Mouse (Mus musculus) kidney, adult 2 months (tissue): ENCODE measurements around the gene Nos1.

Experiments used
- CTCF ChIP-seq: fragments of 200-500 bp; conservative IDR thresholded peaks from 2 replicates; pipeline ENCODE4 v1.5.1; 2011; ENCODE audit warnings: low read depth, mild to moderate bottlenecking, control low read depth, low read length, moderate library complexity, mixed read lengths; ENCODE audit not compliant: insufficient read depth, insufficient read length
- POLR2A ChIP-seq: fragments of 200-500 bp; IDR thresholded peaks from one replicate; pipeline ENCODE4 v1.6.1; 2011; ENCODE audit warnings: low read depth, low read length, control low read depth

DNA sequence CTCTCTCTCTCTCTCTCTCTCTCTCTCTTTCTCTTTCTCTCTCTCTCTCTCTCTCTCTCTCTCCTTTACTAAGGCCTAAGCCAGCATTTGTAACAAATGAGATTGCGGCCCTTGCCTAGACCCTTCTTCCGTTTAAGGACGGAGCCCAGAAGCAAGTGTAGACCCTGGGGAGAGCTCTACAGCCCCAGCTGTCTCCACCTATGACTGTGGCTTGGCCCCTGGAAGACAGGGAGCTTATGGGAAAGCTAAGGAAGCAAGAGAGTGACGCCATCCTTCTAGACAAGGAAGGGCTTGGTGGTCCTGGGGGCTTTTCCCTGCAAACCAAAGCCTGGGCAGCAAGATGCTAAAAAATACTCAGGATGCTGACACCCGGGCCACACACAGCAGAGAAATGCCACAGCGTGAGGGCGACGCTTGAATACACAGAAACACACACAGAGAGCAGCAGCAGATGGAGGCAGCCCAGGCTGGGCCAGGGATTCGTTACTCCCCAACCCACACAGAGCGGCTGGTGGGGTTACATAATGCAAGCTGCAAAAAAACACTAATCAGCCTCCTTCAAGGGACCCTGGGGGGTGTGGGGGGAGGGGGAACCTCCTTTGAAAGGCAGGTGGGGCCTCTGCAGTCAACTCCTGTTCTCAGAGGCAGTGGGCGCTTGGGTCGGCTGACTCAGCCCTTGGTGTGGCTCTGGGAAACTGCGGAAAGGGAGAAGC lies 83.9 kb downstream of the Nos1 start:
- no peak for TF ChIP-seq CTCF
- no peak for TF ChIP-seq POLR2A
